ENCODE assay signal across 26 mouse cellular contexts in the genomic region with DNA sequence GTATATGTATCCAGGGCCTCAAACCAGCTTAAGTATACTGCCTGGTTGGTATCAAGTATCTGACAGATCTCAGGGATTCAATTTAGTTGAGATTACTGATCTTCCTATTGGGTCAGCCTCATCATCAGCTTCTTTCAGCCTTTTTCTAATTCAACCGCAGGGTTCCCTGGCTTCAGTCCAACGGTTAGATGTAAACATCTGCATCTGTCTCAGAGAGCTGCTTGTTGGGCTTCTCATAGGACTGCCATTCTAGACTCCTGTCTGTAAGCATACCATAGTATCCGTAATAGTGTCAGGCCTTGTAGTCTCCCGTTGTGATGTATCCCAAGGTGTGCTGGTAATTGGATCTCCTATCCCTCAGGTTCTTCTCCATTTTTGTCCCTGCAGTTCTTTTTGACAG.
"Had no signal": no experiment of that assay in that cellular context is flagged by ENCODE, and none has a peak within 500 bp of the region (broad histone marks: within the 10 kb centered on the region; RNA-seq: fewer than 3 reads in every experiment).

No protein-coding gene starts in this region.

- H3K9ac ChIP-seq: embryonic facial prominence, embryonic 12.5 days; embryonic facial prominence, embryonic 13.5 days; embryonic facial prominence, embryonic 15.5 days; forebrain, embryonic 12.5 days; forebrain, embryonic 13.5 days; forebrain, embryonic 15.5 days; forebrain, postnatal 0 days had no signal

- H3K4me1 ChIP-seq: embryonic facial prominence, embryonic 12.5 days; embryonic facial prominence, embryonic 13.5 days; embryonic facial prominence, embryonic 15.5 days; forebrain, embryonic 10.5 days; forebrain, embryonic 12.5 days; forebrain, embryonic 13.5 days; forebrain, embryonic 15.5 days; heart, embryonic 10.5 days had no signal

- H3K36me3 ChIP-seq: embryonic facial prominence, embryonic 12.5 days; embryonic facial prominence, embryonic 13.5 days; embryonic facial prominence, embryonic 15.5 days; forebrain, embryonic 10.5 days; forebrain, embryonic 12.5 days; forebrain, embryonic 15.5 days; heart, embryonic 10.5 days had no signal

- DNase-seq: cerebellum, adult 2 months; cerebellum, adult 8-10 months; cerebellum, adult 9-10 months; cerebellum, adult 9-11 months; cerebellum, postnatal 36 days; embryo, embryonic 11 days; forebrain, postnatal 0 days; gastrocnemius, adult 2 months; gastrocnemius, postnatal 10 days; gastrocnemius, postnatal 14 days; gastrocnemius, postnatal 25 days; gastrocnemius, postnatal 36 days; heart, adult 11 months; heart, adult 18-20 months; heart, adult 2 months had no signal

- H3K27me3 ChIP-seq: embryonic facial prominence, embryonic 12.5 days; embryonic facial prominence, embryonic 13.5 days; embryonic facial prominence, embryonic 15.5 days; forebrain, embryonic 12.5 days; forebrain, embryonic 13.5 days; forebrain, embryonic 15.5 days had no signal

- H3K27ac ChIP-seq: embryonic facial prominence, embryonic 12.5 days; embryonic facial prominence, embryonic 13.5 days; embryonic facial prominence, embryonic 15.5 days; forebrain, embryonic 10.5 days; forebrain, embryonic 12.5 days; forebrain, embryonic 13.5 days; forebrain, embryonic 15.5 days; gastrocnemius, adult 2 months; heart, adult 2 months; heart, embryonic 10.5 days had no signal

- ATAC-seq: forebrain, embryonic 13.5 days; forebrain, embryonic 14.5 days; forebrain, embryonic 15.5 days; forebrain, embryonic 16.5 days; forebrain, postnatal 0 days had no signal

- H3K4me2 ChIP-seq: embryonic facial prominence, embryonic 12.5 days; embryonic facial prominence, embryonic 13.5 days; embryonic facial prominence, embryonic 15.5 days; forebrain, embryonic 12.5 days; forebrain, embryonic 13.5 days; forebrain, embryonic 15.5 days had no signal

- H3K4me3 ChIP-seq: embryonic facial prominence, embryonic 12.5 days; embryonic facial prominence, embryonic 13.5 days; embryonic facial prominence, embryonic 15.5 days; erythroblast, embryonic 14.5 days; forebrain, embryonic 10.5 days; forebrain, embryonic 12.5 days; forebrain, embryonic 13.5 days; forebrain, embryonic 15.5 days; gastrocnemius, adult 2 months; heart, adult 2 months; heart, embryonic 10.5 days had no signal

- H3K9me3 ChIP-seq: embryonic facial prominence, embryonic 12.5 days; embryonic facial prominence, embryonic 13.5 days; embryonic facial prominence, embryonic 15.5 days; forebrain, embryonic 10.5 days; forebrain, embryonic 12.5 days; forebrain, embryonic 13.5 days; forebrain, embryonic 15.5 days; heart, embryonic 10.5 days had no signal
